Mouse (Mus musculus): ENCODE data around the gene Top3a.

DNA sequence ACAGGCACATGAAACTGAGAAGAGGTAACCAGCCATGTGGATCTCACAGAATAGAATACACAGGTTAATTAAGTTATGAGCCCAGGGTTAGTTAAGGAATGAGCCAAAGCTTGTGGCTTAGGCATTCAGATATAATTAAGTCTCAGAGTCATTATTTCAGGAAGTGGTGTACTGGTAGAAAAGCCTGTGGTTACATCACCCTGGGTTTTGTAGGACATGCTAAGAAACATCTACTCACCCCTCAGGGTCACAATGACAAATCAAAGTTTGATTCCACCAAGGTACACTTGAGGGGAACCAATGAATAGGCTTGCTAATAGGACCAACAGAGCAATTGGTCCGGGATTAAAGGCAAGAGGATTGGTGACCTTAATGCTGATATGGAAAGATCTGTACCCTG lies 49.5 kb upstream of the Top3a start:
- TF ChIP-seq CTCF (IDR thresholded peaks at IDR 0.05; ENCODE audit: low read depth) (no peak), EP300 (optimal IDR thresholded peaks at IDR 0.05) (no peak)

Data from stomach, postnatal 0 days (tissue).